Mouse (Mus musculus) neural tube, embryonic 13.5 days (tissue): Measurements from ENCODE around the gene Emp3. TPM values are rescaled to one million over a fixed set of nuclear protein-coding genes. Genes with fewer than 3 reads are reported as not detected.
A peak's percentile ranks its signal among the peaks of the same experiment; 100 is the strongest.

Source experiments
- ATAC-seq: fragments of 200-750 bp; cut with Nextera tagmentation; 2 replicates; pipeline ENCODE4 v1.8.0; 2017; ENCODE audit warnings: low read depth, mild to moderate bottlenecking, moderate TSS enrichment, moderate library complexity
- H3K27ac ChIP-seq: fragments of 300-500 bp; sonication (generic); replicated peaks from 2 replicates; pipeline ENCODE4 v1.5.1; 2015; ENCODE audit warnings: moderate library complexity, mild to moderate bottlenecking, inconsistent platforms
- H3K27me3 ChIP-seq: fragments of 300-500 bp; sonication (generic); 2 replicates; pipeline ENCODE4 v1.6.1; 2015; ENCODE audit warnings: mild to moderate bottlenecking, inconsistent platforms
- H3K36me3 ChIP-seq: fragments of 300-500 bp; sonication (generic); 2 replicates; pipeline ENCODE4 v1.6.1; 2015; ENCODE audit warnings: mild to moderate bottlenecking, inconsistent platforms
- H3K4me1 ChIP-seq: fragments of 300-500 bp; sonication (generic); replicated peaks from 2 replicates; pipeline ENCODE4 v1.6.1; 2015; ENCODE audit warnings: inconsistent platforms
- H3K4me2 ChIP-seq: fragments of 300-500 bp; sonication (generic); 2 replicates; pipeline ENCODE4 v1.6.1; 2015; ENCODE audit warnings: inconsistent platforms, mild to moderate bottlenecking, moderate library complexity
- H3K4me3 ChIP-seq: fragments of 300-500 bp; sonication (generic); 2 replicates; pipeline ENCODE4 v1.5.1; 2015; ENCODE audit warnings: mild to moderate bottlenecking, inconsistent platforms
- H3K9ac ChIP-seq: fragments of 300-500 bp; sonication (generic); 2 replicates; pipeline ENCODE4 v1.6.1; 2015; ENCODE audit warnings: moderate library complexity, mild to moderate bottlenecking, inconsistent platforms
- H3K9me3 ChIP-seq: fragments of 300-500 bp; sonication (generic); 2 replicates; pipeline ENCODE4 v1.6.1; 2016; ENCODE audit warnings: inconsistent platforms
- WGBS: fragments of 180-500 bp; shearing (Covaris S2); methylation state at CpG from one replicate; pipeline ENCODE4 v1.1.7; 2015; 5-methylcytosine and 5-hydroxymethylcytosine counted together
- polyA plus RNA-seq: library from polyadenylated mRNA; unstranded; fragments of >200 nt; fragmentation: Nextera tagmentation; extraction: Ambion mirVana; gene quantifications from 2 replicates; pipeline ENCODE4 v1.2.1, GENCODE M21; 2015

Gene Emp3
- polyA plus RNA-seq, 1 experiment from 2014 or later = 47.4 TPM

DNA sequence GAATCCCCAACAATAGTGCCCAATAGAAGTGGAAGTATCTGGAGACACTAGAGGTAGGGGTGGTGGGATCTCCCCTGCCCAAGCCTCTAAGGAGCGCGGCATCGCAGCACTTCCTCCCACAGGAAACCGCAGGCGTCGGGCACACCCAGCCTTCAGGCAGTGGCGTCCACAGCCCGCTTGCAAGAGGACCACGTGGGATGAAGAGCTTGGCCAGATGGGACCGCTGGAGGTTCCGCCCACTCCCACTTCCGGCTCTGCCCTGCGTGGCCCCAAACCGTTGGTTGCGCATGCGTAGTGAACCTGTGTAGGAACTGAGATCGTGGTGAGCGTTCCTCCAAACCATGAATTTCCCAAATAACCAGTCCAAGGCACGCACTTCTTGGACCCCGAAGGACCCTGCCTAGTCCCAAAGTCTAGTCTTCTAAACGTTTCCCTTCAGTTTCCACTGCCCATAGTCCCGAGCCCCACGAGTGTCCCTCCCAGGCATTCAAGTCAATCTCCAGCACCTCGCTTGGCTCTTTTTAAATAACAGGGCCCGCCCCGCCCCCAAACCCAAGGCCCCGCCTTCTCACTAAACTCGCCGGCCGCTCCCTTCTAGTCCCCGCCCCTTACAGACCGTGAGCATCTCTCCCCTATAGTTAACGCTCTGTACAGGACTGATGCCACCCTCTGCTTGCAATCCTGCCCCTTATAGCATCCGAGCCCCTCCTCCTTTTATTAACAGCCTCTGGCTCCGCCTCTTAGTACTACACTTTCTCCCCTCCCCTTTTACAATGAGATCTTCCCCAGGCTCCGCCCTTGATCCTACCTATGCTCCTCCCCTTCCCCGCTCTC is 1.9 kb upstream of the Emp3 start:
- under 1% methylated on average over 37 of the region's 37 CpGs for WGBS
- Histone ChIP-seq H3K36me3 (no peaks in the 10 kb centered on the region), H3K9me3 (no peaks in the 10 kb centered on the region)

DNA sequence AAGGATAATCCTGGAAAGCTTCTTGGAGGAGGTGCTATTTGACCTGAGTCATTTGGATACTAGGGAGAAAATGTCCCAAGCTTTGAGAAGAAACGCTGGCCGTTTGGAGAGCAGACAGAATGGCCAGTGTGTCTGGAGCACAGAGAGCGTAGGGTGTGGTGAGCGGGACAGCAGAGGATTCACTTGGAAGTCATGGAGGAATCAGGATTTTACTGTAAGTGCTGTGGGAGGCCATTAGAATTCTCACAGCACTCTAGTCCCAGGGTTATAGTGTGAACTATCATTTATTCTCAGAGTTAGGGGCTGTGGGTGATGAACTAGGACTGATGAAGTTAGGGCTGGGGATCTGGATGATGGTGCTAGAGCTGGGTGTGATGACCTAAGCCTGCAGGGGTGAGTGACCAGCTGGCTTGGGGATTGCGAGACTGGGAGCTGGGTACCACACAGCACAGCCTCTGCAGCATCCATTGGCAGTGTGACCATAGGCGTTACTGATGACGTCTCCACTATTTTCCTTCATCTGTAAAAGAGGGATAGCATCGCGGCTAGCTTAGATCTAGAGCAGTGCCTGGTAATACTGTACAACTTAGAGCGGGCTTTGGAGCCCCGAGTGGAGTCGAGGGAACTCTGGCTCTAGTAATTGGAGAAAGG is 871 bp upstream of the Emp3 start:
- Histone ChIP-seq H3K4me2 (peak overlapping the region; percentile 54), H3K4me1 (peaks cover 24% of the 10 kb centered on the region), H3K27me3 (peaks cover 3% of the 10 kb centered on the region; the same call in 1 of the 2 replicates), H3K4me3 (no peak overlapping the region), H3K9me3 (no peaks in the 10 kb centered on the region), H3K9ac (no peak overlapping the region), H3K36me3 (no peaks in the 10 kb centered on the region), H3K27ac (peak overlapping the region; percentile 86)
- ATAC-seq = no peak
- WGBS = 85% methylated on average over 12 of the region's 12 CpGs

More for the DNA sequence above, 1.9 kb upstream of the Emp3 start:
- Histone ChIP-seq H3K9ac (peak overlapping the region; percentile 60), H3K27me3 (peaks cover 14% of the 10 kb centered on the region), H3K4me1 (peaks cover 15% of the 10 kb centered on the region), H3K4me3 (peak overlapping the region; percentile 44), H3K27ac (peak overlapping the region; percentile 86), H3K4me2 (peak overlapping the region; percentile 54)
- ATAC-seq = peak; percentile 93

DNA sequence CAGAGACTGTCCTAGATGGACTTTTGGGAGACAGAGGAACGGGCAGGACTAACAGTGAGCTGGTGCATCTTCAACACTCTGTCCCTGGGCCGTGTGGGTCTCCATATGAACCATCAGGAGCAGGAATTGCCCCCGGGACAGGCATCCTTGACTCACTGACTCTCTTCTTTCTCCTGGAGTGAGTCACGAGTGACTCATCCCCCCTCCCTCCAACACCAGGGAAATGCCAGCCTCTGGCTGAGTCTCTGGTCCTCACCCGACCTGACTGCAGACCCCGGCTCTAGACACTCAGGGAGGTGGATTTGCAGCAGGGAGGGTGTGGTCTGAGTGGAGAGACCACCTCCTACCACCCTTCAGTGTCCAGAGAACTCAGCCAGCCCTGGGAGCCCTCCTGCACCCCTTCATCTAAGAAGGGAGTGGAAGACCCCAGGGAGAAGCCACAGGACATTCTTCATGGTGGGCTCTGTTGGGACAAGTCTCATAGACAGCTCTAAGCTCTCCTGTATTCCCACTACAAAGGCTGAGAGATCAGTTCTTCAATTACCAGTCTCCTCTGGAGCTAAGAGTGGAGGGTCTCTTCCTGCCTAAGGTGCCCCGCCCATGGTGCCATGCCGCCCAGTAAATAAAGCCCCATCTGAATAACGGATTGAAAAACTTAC is 492 bp downstream of the Emp3 start:
- Histone ChIP-seq H3K9me3 (no peaks in the 10 kb centered on the region), H3K27ac (no peak overlapping the region), H3K4me1 (peaks cover 37% of the 10 kb centered on the region), H3K27me3 (no peaks in the 10 kb centered on the region), H3K4me3 (peak overlapping the region; percentile 32), H3K36me3 (no peaks in the 10 kb centered on the region), H3K9ac (peak overlapping the region; percentile 50), H3K4me2 (peak overlapping the region; percentile 44)
- no peak for ATAC-seq
- WGBS = 52% methylated on average over 9 of the region's 9 CpGs

DNA sequence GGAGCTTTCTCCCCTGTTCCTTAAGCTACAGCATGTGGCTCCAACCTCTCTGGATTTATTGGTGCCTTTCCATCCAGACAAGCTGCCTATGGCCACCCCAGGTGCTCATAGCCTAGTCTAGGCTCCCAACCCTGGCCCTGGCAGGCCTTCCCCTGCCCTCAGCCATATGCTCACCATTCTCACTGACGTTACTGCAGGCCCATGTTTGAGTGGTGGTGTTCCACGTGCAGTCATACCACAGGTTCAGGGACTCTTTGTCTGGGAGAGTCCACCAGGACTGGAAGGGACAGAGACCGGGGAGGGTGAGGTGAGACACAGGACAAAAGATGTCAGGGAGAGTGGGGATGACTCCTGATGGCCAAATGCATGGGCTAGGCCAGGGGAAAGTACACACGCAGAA is 1.4 kb downstream of the Emp3 start:
- H3K9me3 ChIP-seq = no peaks in the 10 kb centered on the region
- H3K9ac ChIP-seq = 0 out of 2 replicates have a peak overlapping the region, but pooled peaks have one; percentile 50
- peaks cover 37% of the 10 kb centered on the region for H3K4me1 ChIP-seq
- peak overlapping the region; percentile 32; the same call in 1 of the 2 replicates for H3K4me3 ChIP-seq
- no peak for ATAC-seq
- 81% methylated on average over 4 of the region's 4 CpGs for WGBS
- H3K27ac ChIP-seq = no peak overlapping the region
- no peaks in the 10 kb centered on the region for H3K27me3 ChIP-seq
- peak overlapping the region; percentile 44 for H3K4me2 ChIP-seq
- no peaks in the 10 kb centered on the region for H3K36me3 ChIP-seq

DNA sequence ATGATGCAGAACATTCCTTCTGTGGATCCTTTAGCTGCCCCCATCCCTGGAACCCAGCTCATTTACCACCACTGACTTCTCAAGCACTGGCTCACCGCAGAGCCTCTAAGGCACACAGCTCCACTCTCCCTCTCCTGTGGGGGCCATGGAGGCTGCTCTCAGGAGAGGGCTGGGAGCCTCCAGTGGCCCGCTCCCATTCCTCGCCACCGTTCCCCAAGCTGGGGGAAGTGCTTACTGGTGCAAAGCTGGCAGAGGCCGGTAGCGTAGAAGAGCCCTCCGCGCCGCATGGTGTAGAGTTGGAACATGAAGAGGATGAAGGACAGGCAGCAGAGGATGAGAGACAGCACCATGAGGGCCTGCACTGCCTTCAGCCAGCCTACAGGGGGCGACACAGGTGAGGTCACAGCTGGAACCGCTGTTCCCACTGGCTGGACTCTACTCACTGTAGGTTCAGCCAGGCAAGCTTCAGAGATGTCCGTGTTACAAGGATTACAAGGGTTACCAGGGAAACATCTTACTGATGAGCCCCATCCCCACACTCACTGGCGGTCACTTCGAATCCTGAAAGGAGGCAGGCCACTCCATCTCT is 2.0 kb downstream of the Emp3 start:
- Histone ChIP-seq H3K4me2 (0 out of 2 replicates have a peak overlapping the region, but pooled peaks have one; percentile 44), H3K9me3 (no peaks in the 10 kb centered on the region), H3K4me3 (no peak overlapping the region), H3K4me1 (peaks cover 37% of the 10 kb centered on the region), H3K27ac (no peak overlapping the region), H3K27me3 (no peaks in the 10 kb centered on the region), H3K9ac (no peak overlapping the region), H3K36me3 (no peaks in the 10 kb centered on the region)
- 64% methylated on average over 14 of the region's 14 CpGs for WGBS
- no peak for ATAC-seq

DNA sequence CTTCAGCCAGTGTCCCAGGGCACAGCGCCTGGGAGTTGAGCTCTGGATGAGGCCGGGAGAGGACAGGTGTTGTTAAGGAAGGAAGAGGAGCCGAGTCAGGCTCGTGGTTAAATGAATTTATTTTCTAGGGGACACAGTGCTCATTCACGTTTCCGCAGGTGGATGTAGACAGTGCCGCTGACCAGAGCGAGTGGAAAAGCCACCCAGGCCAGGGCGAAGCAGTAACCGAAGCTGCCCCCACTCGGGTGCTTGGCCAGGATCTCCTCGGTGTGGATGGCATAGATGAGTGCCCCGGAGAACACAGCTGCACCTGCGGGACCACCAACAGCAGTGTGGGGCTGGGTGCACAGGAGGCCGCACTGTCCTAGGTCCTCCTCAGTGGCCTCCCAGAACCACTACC is 3.3 kb downstream of the Emp3 start:
- H3K4me1 ChIP-seq = peaks cover 34% of the 10 kb centered on the region
- no peaks in the 10 kb centered on the region for H3K27me3 ChIP-seq
- WGBS = 91% methylated on average over 15 of the region's 15 CpGs
- H3K4me3 ChIP-seq = no peak overlapping the region
- peak overlapping the region; percentile 69 for H3K9ac ChIP-seq
- H3K27ac ChIP-seq = peak overlapping the region; percentile 90; the same call in 1 of the 2 replicates
- H3K36me3 ChIP-seq = no peaks in the 10 kb centered on the region
- H3K9me3 ChIP-seq = no peaks in the 10 kb centered on the region
- no peak overlapping the region for H3K4me2 ChIP-seq
- no peak for ATAC-seq

DNA sequence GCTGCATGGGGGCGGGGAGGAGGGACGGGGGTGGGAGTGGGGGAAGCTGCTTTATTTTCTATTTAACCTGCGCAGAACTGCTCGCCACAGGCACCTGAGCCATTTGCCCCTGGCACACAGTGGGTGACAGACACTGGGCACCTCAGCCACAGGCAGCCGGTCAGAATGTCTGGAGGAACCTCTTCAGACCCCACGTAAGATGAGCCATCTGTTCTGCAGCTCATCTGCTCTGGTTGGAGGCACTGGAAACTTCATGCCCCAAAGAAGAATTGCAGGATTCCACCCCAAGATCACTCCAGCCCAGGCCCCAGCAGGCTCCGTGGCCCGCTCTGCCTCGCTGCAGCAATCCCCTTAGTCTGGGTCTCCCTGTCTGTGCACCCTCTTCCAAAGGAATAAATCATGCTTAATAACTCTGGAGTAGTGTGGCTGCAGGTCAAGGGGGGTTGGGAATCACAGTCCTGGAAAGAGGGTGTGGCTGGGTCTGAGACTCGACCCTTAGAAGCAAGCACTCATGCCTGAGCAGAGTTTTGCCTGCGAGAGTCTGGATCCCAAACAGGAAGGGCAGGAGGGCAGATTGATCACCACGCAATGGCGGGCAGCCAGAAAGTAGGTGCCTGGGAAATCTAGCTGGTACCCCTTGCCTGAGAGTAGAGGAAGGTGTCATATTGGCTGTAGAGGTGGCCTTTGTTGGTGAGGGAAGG is 4.0 kb downstream of the Emp3 start:
- H3K9ac ChIP-seq = peak overlapping the region; percentile 69
- H3K4me3 ChIP-seq = peak overlapping the region; percentile 28; the same call in 1 of the 2 replicates
- H3K9me3 ChIP-seq = no peaks in the 10 kb centered on the region
- no peaks in the 10 kb centered on the region for H3K36me3 ChIP-seq
- H3K27ac ChIP-seq = peak overlapping the region; percentile 90
- WGBS = 28% methylated on average over 13 of the region's 13 CpGs
- peaks cover 27% of the 10 kb centered on the region for H3K4me1 ChIP-seq
- peak overlapping the region; percentile 55 for H3K4me2 ChIP-seq
- H3K27me3 ChIP-seq = no peaks in the 10 kb centered on the region
- peak; percentile 4; the same call in 1 of the 2 replicates for ATAC-seq

DNA sequence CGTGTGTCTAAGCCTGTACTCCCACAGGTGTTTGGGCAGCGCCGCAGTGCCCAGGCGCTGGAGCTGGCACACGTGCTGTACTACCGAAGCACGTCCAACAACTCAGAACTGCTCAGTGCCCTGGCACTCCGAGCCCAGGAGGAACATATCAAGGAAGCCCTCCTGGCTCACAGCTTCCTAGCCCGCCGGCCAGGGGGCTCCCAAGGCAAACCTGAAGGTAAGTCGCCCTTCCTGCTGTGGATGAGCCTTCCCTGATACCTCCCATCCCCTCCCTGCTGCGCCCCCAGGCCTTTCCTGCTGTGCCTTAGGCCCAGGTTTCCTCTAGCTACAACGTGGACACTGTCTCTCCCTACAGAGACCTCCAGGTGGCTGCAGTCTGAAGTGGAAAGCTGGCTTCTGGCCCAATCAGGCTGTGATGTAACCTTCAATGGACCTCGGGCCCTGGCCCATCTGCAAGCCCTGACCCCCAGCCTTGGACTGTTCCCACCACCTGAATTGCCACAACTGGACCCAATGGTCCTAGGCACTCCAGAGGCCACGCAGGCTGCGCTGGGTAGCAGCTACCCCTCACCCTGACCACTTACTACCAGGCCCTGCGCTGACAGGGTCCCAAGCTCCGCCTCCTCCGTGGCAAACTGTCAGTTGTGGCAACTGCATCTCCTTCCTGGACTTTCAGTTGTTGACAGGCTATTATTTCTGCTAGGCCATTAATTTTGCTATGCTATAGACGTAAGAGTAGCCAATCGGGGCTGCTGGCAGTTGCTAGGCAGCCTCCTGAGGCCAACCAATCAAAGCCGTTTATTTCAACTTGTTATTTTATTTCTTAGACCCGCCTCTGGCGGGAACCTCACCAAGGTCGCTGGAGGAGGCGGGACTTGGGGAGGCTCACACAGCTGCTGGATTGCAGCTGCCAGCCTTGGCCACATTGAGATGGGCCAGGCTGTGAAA is 4.9 kb downstream of the Emp3 start:
- H3K9ac ChIP-seq = peak overlapping the region; percentile 69
- WGBS = 34% methylated on average over 26 of the region's 26 CpGs
- peaks cover 27% of the 10 kb centered on the region for H3K4me1 ChIP-seq
- no peaks in the 10 kb centered on the region for H3K27me3 ChIP-seq
- H3K4me2 ChIP-seq = peak overlapping the region; percentile 55
- peak overlapping the region; percentile 90 for H3K27ac ChIP-seq
- ATAC-seq = peak; percentile 85
- H3K36me3 ChIP-seq = peaks cover 3% of the 10 kb centered on the region
- peak overlapping the region; percentile 28 for H3K4me3 ChIP-seq
- H3K9me3 ChIP-seq = no peaks in the 10 kb centered on the region

DNA sequence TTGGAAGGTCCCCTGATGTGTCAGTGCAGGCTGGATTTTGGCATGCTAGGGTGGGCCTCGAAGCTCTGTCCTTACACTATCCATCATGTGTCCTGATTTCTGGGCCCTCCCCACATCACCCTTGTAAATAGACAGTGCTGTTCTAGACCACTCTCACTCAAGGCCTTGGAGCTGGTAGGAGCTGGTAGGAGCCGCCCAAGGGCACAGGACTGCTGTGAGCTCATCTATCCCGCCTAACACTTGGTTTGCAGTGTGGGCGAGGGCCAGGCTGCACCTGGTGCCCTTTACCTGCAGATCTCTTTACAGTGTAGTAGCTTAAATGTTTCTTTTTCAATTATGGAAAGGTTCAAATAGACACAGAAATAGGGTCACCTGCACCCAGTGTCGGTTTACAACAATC is 6.2 kb downstream of the Emp3 start:
- Histone ChIP-seq H3K27ac (no peak overlapping the region), H3K9me3 (no peaks in the 10 kb centered on the region), H3K4me3 (no peak overlapping the region), H3K36me3 (peaks cover 15% of the 10 kb centered on the region), H3K4me2 (no peak overlapping the region), H3K4me1 (peaks cover 22% of the 10 kb centered on the region), H3K27me3 (no peaks in the 10 kb centered on the region), H3K9ac (no peak overlapping the region)
- 92% methylated on average over 5 of the region's 5 CpGs for WGBS
- ATAC-seq = no peak

DNA sequence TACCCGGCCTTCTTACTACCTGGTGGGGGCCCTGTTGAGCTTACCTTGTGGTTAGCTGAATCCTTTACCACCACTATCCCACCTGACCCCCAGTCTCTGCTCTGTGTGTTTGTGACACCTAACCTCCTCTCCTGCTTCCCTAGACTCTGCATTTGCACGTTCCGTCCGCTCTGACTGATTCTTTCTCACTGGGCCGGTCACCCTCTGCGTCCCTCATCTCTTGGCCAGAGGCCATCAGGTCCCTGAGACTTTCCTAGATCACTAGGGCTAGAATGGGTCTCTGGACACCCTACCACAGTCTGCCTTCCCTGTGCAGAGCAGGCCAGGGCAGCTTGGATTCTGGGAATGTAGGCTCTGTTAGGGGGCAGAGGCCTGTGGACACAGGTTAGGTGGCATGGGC is 7.1 kb downstream of the Emp3 start:
- H3K9me3 ChIP-seq = no peaks in the 10 kb centered on the region
- WGBS = 87% methylated on average over 6 of the region's 6 CpGs
- no peak overlapping the region for H3K4me3 ChIP-seq
- H3K4me2 ChIP-seq = no peak overlapping the region
- no peak overlapping the region for H3K9ac ChIP-seq
- H3K4me1 ChIP-seq = peaks cover 22% of the 10 kb centered on the region
- ATAC-seq = no peak
- no peak overlapping the region for H3K27ac ChIP-seq
- no peaks in the 10 kb centered on the region for H3K27me3 ChIP-seq
- H3K36me3 ChIP-seq = peaks cover 24% of the 10 kb centered on the region
